Mouse (Mus musculus) kidney, postnatal 14 days (tissue): ENCODE data around the gene Slc22a14.

Experiments
- DNase-seq: peaks from one replicate; pipeline ENCODE4 v3.0.0; 2022; ENCODE audit warnings: mixed read lengths

Gene Slc22a14

DNA sequence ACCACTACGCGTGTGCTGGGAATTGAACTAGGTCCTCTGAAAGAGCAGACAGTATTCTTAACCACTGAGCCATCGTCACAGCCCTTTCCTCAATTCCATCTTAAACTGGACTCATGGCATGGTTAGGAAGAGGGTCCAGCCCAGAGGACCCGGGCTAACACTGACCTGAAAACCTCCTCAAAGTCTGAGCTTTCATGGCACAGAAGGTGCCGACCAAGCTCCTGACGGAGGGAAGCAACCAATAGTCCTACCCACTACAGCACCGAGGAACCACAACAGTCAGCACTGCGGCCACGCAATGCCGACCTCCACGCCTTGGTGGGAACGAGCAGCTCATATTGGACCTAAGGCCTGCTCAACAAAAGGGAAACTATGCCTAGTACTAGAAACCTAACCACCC lies 109.2 kb downstream of the Slc22a14 start:
- DNase-seq: no peak

DNA sequence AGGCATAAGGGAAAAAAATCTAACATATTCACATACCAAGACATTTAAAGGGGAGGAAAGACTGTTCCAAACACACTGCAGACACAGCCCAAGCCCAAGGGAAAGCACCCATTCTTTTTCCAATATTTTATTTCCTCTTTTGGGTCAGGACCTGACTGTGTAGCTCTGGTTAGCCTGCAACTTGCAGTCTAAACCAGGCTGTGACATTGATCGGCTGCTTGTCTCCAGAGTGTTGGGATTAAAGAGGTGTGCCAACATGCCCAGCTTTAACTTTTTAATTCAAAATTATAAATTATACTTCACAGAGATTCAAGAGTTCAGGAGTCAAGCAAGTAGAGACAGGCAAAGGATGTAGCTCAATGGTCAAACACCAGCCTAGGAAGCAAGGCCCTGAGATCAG lies 110.3 kb downstream of the Slc22a14 start:
- DNase-seq: no peak

DNA sequence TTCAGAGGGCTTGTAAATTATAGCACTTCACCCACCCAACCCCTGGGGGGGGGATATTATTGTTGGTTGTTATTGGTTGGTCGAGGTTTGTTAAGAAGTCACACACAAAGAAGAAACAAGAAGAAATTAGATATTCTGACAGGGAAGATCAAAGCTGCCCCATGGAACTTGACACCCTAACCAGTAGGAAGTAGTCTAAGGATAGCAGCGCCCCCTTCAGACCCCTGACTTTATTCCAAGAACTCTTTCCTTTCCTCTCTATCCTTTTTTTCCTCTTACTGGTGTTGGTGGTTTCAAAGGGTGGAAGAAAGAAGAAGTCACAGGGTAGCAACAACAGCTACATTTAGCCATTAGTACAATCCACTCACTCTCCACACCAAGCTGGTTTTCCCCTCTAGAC lies 111.2 kb downstream of the Slc22a14 start:
- DNase-seq: no peak

DNA sequence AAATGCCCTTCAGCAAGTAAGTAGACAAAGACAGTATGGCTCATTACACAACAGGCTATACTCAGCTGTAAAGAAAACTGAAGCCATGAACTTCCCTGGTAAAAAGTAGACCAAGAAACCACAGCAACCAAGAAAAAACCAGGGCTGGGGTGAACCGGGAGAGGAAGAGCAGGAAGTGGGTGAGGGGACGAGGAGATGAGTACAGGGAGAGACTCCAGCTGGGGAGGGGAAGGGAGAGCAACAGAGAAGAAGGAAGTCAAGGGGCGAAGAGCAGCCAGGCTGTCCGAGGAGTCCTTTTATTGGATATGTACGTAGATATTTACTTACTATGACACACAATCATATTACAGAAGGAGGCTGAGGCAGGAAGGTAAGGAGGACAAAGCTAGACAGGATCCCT lies 117.4 kb downstream of the Slc22a14 start:
- no peak for DNase-seq

DNA sequence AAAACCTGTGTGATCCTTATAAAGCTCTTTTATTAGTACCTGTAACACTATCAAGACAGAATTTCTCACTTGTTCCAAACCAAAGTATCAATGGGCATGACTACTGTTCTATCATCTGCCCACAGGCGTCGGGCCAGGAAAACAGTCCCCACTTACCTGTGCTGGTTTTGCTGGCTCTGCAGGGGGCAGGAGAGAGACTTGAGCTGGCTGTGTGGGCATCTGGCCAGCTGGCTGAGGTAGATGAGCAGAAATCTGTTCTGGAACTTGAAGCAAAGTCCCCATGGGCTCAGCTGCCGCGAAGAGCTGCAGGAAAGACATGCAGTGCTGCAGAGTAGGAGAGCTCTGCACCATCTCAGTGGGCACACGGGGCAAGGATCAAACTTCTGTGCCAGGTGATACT lies 118.5 kb downstream of the Slc22a14 start:
- DNase-seq: peak; percentile 85

DNA sequence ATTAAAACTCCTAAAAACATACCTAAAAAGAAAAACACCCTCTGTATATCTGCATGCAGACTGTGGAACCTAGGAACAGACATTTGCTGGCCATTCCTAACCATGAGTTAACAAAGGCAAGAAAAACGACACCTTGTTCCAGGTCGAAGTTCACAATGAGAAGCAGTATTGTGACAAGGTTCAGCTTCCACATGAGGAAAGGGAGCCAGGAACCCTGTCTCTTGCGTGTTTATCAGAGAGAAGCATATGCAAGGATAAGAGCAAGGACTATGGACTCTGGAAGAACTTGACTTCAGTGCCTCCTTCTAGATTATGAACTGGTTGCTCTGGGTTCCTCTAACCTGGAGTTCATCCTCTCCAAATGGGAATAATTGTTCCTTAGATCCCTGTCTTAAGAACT lies 121.4 kb downstream of the Slc22a14 start:
- peak; percentile 29 for DNase-seq

DNA sequence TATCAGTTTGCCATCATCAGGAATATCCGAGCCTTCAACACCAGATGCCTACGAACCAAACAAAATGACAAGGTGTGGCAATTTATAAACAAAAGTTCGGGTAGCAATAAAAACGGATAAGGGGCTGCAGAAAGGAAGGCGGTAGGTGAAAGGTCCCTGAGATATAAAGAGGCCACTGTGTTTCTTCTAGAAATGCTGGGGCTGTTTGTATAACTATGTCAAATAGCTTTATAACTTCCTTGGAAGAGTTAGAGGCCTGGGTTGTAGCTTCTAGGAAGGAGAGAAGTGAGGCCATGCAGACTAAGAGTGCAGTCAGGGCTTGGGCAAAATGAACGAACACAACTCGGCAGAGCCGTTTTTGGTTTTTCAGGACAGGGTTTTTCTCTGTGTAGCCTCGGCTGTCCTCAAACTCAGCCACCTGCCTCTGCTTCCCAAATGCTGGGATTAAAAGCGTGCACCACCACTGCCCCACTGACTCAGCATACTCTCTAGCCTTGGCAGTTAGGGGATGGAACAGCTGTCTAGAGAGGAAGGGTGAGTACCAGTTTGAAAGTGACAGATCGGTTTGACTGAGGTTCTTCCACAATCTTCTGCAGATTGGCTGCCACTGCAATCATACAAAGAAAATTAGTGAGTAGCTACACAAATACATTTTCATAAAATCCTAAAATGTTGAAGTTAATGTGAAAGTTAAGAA lies 124.0 kb downstream of the Slc22a14 start:
- DNase-seq: no peak

DNA sequence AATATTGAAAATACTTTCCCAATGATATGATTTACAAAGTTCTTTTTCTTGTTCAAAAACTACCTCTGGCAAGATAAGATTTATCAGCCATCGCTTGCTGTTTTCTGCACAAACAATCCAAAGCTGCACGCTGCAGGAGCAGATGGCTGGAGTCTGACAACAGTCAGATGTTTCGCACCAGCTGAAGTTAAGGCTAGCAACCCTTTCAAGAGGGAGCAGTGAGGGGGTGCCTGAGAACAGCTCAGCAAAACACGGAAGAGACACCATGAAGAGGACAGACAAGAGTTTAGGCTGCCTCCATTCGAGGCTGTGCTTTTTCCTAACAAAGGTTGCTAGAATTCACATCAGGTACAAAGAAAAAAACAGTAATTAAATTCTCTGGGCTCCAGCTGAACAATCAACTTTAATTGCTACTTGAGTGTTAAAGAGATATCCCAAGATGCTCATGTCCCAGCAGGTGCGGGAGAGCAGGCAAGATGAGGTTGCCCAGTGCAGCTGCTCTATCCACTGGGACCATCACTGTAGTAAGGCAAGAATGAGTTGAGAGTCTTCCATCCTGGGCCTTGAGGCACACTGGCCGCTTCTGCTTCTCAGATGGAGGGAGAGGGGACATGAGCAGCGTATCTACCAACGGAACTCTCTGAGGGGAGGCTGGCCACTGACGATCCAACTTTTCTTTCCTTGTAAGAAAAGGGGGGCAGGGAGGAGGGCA lies 124.9 kb downstream of the Slc22a14 start:
- DNase-seq: no peak

DNA sequence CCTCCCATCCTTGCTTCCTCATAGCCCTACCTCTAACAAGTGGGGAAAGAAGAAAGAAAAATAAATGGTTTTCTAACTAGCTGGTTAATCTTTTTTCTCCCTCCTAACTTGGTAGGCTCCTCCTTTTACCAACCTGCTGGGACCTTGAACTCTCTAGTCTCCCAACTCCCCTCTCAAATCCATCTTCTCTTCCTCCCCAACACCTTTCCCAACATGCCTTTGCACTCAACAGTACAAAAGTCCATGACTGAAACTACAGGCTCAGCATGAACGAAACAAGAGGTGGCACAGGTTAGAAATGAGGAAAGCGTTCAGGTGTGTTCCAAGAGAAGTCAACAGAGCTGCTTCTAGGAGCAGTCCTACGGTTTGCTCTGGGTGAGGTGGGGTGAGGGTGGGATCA lies 126.1 kb downstream of the Slc22a14 start:
- peak; percentile 25 for DNase-seq

DNA sequence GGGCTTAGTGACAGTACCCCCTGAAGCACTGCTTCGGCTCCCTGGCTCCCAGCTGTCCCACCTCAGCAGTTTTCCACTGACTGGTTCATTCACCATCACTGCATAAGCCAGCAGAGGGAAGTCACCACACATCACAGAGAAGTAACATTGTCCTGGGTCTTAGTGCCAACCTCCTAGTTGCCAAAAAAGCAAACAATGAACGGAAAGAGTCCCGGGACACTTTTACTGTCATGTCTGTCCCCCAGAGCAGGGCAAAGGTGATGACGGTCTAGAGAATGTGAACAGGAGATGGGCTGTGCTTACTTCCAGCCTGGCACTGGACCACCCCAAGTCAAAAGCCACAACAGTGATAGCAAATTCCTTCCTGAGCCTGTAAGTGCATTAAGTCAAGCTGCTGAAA lies 126.6 kb downstream of the Slc22a14 start:
- DNase-seq: no peak

DNA sequence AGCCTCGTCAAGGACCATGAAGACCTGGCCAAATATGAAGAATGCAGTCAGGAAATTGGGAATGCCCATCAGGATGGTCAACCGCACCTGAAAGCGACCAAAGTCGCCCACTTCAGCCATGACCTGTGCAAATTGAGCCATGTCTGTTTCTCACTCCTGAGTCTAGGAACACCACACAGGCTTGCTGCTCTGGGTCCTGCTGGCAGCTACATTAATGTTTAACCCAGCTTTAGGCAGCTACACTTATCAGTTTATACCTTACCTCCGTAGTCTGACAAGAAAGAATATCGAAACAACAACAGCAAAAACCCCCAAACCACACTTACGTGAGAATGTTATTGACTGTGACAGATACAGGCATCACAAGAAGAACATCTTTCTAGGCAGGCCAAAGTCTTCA lies 133.8 kb downstream of the Slc22a14 start:
- DNase-seq: no peak

DNA sequence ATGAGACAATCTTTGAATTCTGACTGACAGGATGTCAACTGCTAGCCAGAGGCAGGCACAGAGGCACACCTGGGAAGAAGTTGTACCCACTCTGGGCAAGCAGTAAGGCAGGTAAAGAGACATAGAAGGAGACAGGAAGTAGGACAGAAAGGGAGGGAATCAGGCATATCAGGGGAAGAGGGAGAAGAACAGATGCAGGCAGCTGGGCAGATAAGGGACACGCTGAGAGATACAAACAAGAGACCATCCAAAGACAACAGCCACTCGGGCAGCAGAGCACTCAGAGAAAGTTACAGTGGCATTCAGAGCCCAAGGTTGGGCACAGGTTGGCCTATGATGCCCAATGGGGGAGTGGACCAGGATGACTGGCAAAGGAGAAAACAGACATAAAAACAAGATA lies 134.5 kb downstream of the Slc22a14 start:
- no peak for DNase-seq

DNA sequence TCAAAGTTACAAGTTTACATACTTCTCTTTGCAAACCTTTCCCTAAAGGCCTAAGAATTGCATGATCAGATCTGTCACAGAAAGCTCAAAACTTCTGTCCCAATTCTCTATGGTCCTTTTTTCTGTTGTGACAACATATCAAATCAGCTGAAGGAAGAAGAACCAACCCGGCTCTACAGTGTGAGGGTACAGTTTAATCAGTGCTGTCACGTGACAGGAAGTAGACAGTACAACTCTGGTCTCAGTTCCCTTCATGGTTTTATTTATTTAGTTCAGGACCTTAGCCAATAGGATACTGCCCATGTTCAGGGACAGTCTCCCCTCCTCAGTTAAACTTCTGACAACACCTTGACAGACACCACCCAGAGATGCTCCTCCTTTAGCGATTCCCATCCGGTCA lies 145.1 kb downstream of the Slc22a14 start:
- DNase-seq: no peak

DNA sequence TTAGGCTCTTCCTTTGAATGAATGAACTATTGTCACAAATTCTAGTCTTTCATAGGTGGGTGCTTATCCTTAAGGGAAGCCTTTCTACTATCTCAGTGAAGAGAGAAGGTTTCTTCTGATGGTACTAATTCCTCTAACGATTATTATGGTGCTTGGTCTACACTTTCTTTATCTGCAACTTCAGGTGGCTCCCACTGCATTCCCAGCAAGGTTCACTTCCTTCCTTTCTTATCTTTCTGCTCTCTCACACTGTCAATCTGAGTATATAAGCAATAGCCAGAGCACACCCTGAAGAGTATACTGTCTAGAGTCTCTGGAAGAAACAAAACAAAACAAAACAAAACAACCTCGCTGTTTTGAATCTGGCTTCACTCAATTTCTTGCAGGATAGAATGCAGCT lies 145.7 kb downstream of the Slc22a14 start:
- DNase-seq: no peak

DNA sequence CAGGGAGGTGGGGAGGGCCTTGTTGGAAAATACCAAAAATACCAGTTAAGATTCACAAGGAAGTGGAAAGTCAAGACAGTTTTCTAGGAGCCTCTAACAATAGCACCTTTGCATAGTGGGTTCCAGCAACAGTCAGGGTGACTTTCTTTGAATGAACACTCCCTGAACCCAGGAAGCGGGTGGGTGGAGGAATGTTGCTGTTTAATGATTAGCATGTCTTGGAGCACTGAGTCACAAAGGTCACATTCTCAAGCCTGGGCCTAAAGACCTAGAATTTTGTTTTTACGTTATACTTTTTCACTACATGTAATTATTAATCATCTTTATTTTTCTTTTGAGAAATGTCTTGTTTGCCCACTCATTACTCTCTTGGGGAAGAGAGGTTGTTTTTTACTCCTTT lies 150.0 kb downstream of the Slc22a14 start:
- peak; percentile 66 for DNase-seq

DNA sequence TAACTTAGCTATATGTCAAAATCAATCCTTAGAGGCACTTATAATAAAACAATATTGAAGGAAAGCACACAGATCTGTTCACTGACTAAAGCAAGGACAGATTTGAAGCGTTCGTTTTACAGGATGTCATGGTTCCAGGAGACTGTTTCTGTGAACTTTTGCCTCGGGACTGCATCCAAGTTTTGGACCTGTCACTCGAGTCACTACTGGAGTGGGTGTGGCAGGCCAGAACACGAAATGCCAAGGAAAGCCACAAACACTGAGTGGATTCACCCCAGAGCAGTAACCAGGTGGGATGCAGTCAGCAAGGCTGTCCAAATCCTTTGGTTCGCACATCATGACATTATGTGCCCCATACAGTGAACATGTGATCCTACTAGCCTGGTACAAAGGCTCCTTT lies 150.8 kb downstream of the Slc22a14 start:
- DNase-seq: no peak

DNA sequence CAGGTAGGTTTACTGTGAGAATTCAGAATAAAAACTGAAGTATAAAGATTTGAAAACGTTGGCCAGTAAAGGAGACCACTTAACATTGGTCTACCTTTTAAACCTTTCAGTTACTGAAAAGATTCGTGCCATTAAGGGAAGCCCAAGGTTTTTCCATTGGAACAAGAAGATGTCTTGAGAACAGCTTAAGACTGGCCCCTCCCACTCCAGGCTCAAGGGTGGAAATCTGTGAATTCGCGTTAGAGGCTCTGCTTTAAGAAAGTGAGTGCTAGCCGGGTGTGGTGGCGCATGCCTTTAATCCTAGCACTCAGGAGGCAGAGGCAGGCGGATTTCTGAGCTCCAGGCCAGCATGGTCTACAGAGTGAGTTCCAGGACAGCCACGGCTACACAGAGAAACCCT lies 152.4 kb downstream of the Slc22a14 start:
- DNase-seq: no peak

DNA sequence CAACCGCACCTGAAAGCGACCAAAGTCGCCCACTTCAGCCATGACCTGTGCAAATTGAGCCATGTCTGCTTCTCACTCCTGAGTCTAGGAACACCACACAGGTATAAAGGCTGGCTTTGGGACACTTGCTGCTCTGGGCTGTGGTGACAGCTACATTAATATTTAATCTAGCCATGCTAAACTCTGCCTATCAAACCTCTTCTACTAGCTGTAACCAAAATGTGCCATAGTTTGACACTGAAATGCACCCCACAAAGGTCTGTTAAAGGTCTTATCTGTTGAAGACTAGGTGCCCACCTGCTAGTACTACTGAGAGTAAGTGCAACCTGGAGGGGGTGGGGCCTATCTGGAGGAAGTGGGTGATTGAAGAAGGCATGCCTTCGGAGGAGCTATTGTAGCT lies 156.4 kb downstream of the Slc22a14 start, which contains the start of gene Slc22a13:
Slc22a13 (minus strand) TSS at position 101 of the 400 bp plus-strand sequence.
- DNase-seq: no peak

DNA sequence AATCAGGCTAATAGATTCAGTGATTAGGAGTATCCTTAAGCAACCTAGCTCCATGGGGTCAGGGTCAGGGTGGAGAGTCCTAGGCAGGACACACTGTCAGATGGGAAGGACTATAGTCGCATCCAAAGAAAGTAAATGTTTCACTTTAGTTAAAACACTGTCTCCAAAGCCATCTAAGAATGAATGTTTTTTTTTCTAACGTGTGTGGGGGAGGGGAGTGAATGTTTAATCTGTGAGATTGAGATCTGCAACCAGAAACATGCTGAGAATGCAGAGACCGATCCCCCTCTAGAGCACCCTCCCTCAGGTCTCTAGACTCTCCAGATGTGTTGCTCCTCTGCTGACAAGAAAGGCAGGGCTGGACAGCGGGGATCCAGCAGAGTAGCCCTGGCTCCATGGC lies 158.2 kb downstream of the Slc22a14 start:
- DNase-seq: peak; percentile 73

DNA sequence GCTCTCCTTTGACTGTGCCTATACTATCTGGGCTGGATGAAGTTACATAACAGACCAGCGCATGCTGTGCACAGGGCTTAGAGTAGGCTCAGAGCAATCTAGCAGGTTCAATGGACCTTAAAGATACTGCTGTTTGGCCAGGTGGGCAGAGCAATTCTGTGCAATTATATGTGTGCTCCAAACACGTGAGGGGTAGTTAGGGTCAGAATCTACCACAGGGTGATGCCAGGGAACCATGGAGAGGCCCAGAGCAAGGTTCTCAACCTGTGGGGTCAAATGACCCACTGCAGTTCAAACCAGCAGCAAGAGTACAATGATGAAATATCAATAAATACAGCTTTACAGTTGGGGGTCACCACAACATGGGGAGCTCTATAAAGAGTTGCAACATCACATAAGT lies 158.7 kb downstream of the Slc22a14 start:
- peak; percentile 24 for DNase-seq

DNA sequence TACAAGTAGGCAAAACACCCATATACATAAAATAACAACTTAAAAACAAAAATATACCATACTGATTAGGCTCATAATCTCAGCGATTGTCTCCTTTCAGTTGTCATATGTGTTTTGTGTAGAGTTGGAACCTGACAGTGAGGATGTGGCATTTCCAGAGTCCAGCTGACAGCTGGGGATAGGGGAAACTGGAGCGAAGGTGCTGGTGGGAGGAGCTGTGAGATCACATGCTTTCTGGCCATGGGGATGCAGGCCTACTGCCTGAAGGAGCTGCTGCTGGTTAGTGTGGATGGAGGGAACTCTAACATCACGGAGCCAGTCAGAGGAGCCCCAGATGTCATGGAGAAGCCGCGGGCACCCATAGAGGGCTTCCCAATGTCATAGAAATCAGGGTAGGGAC lies 159.6 kb downstream of the Slc22a14 start:
- no peak for DNase-seq

DNA sequence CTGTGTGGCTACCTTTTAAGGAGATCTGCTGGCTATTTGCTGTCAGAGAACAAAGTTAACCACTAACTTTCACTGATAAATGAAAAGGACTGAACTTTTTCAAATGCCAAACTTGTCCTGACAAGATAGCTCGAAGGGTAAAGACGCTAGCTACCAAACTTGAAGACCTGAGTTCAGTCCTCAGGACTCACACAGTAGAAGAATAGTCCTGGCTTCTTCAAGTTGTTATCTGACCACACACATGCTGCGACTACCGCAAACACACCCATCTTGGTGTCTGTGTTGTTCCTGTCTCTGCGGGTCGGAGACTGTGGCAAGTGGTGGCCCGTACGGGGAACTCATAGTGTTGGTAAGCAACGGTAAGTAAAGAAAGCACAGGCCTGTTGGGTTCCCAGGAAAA lies 161.7 kb downstream of the Slc22a14 start:
- no peak for DNase-seq

DNA sequence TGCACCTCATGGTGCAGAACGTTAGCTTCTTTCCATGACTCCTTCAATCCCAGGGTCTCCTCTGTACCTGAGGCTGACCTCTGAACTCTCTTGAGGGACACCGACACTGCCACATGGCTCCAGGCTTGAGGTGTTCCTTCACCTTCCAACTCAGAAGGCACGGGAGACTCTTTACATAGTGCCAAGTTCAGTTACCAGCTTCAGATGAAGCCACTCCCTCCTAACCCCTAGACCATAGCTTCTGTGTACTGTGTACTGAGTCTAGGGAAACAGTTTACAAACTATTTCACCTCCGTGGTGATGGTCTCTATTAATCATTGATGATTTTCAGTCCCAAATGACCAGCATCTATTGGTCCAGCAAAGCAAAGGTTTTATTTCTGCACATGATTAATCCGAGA lies 163.7 kb downstream of the Slc22a14 start:
- DNase-seq: peak; percentile 44

DNA sequence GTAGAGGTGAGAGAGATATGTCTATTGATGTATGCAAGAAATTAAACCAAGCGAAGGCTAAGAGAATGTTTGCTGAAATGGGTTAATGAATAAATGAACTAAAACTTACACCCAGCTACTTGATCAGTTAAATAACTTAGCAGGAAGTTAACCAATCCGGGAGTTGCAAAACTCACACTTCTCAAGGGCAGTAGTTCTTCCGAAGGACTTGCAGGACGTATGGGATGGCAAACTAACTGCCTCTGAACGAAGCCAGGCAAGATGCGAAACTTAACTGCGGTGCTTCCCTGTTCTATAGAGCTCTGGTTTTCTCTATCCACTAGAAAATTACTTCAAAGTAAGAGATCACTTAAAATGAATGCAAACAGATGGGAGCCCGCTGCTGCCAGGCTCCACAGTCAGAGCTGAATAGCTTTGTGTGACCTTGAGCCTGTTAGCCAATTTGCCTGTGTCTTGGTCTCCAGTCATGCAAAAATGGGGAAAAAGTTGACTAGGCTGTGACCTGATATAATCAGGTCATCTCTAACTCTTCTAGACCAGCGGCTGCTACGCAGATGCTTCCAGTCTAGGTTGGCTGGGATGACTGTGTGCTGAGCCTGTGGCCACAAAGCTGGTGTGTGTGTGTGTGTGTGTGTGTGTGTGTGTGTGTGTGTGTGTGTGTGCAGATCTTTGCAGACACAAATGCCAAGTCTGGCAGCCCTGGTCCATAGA lies 166.0 kb downstream of the Slc22a14 start:
- DNase-seq: peak; percentile 53
